Mouse (Mus musculus) olfactory bulb, adult 2 months (tissue): ENCODE measurements at regions not wholly inside any gene's neighbourhood (a gene's known extent, or its start where the extent isn't known, plus 50 kb on each side); places are given as distances from the start of the nearest gene placed in this dataset.

ENCODE experiments used
- H3K27ac ChIP-seq: fragments of 200-500 bp; 2 replicates; pipeline ENCODE4 v1.5.1; 2012; ENCODE audit warnings: low read depth, low read length; ENCODE audit not compliant: insufficient read depth
- H3K4me1 ChIP-seq: fragments of 200-500 bp; 2 replicates; pipeline ENCODE4 v1.6.1; 2012; ENCODE audit warnings: low read length; ENCODE audit not compliant: control insufficient read depth, insufficient read depth
- H3K4me3 ChIP-seq: fragments of 200-500 bp; 2 replicates; pipeline ENCODE4 v1.5.1; 2012; ENCODE audit warnings: mild to moderate bottlenecking, low read depth, low read length, moderate library complexity; ENCODE audit not compliant: insufficient read depth
- CTCF ChIP-seq: fragments of 200-500 bp; IDR thresholded peaks from 2 replicates; pipeline ENCODE4 v1.5.1; 2012; ENCODE audit warnings: low read depth, mild to moderate bottlenecking, low read length, moderate library complexity; ENCODE audit not compliant: insufficient read depth
- POLR2A ChIP-seq: fragments of 200-500 bp; IDR thresholded peaks from 2 replicates; pipeline ENCODE4 v1.6.1; 2012; ENCODE audit warnings: mild to moderate bottlenecking, low read depth, low read length, moderate library complexity; ENCODE audit not compliant: insufficient read depth
- WGBS: fragments of 180-500 bp; shearing (Covaris S2); methylation state at CpG from one replicate; pipeline ENCODE4 v1.1.7; 2018; 5-methylcytosine and 5-hydroxymethylcytosine counted together

DNA sequence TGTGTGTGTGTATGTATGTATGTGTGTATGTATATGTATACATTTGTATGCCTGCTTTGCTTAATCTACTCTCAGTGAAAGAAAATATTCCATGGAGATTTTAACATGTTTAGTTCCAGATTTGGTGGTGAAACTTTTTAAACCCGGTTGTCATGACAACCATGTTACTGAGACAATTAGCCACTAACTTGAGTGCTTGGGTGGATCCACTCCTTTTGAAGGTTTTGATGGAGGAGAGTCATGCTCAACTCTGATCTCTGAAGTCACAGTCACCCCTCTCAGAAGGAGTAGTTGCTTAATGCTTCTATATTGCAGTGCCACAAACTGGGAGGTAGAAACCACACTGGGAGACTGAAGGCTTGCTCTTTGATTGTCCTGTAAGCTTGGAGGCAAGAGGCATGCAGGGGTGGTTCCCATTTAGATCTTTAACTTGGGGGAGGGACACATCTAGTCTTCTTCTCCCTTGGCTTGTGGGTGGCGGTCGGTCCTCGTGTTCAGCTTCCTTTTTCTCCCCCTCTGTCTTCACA is 301.6 kb upstream of the Cdh11 start:
- Histone ChIP-seq H3K27ac (no peak overlapping the region), H3K4me1 (no peaks in the 10 kb centered on the region)

DNA sequence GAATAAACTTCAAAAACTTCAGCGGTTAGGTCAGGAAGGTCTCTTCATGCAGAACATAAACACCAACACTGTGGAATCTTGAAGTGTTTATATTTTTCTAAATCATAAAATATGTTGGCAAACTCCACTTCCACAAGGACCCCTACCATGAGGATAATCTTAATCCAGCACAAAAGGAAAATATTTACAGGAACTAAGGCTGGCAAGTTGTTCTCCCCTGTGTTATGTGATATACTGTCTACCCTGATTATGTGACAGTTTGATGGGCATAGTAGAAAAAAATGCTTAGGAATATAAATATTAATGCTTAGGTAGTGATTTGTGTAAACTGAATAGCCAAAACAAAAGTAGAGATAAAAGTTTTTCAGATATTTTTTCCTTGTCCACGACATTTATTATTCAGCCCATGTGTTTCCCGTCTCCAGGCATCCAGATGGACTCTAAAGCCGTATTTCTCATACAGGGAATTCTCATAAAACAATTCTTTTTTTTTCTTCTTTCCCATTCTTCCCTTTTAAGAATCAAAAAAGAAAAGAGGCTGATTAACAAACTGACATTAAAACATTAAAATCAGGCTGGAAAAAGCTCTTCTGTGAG is 311.2 kb upstream of the Cdh11 start:
- Histone ChIP-seq H3K27ac (no peak overlapping the region), H3K4me1 (no peaks in the 10 kb centered on the region), H3K4me3 (no peak overlapping the region)
- WGBS: 72% methylated on average over 4 of the region's 4 CpGs
- TF ChIP-seq POLR2A: no peak

More for the DNA sequence above, 301.6 kb upstream of the Cdh11 start:
- WGBS: 69% methylated on average over 4 of the region's 4 CpGs
- no peak overlapping the region for H3K4me3 ChIP-seq
- TF ChIP-seq POLR2A (no peak), CTCF (no peak)

DNA sequence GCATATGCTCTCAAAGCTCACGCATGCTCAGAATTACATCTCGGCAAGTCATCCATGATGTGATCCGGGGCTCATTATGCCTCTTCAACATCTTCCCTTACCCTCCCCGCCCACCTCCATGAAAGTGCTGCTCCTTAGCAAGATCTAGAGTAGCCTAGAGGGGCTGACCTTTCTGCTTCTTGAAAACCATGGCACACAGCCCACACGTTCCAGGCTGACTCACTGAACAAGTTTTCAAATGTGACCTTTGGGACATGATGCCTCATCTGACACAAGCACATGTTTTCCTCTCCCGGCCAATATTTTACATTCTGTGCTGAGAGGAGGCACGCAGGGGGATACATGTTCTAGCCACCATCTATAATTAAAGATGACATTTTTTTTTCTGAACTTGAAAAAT is 340.1 kb upstream of the Cdh11 start:
- Histone ChIP-seq H3K27ac (no peak overlapping the region), H3K4me1 (no peaks in the 10 kb centered on the region), H3K4me3 (no peak overlapping the region)
- TF ChIP-seq CTCF (no peak), POLR2A (no peak)
- WGBS: 71% methylated on average over 7 of the region's 7 CpGs

DNA sequence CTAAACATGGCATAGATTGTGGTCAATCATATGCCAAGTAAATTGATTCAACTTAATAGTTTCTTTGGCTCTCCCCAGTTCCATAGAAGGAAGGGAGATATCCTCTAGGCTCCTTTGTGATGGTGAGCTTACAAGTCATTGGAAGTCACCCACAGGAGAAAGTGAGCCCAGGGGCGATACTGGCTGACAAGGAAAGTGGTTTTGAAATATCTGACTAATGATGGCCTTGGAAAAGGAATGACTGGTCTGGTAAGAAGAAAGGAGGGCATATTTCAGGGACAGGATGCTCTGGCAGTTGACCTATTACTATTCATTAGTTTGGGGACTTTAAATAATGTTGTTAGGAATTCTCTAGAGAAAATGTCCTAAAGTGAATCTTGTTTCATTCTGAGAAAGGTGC is 352.7 kb upstream of the Cdh11 start:
- Histone ChIP-seq H3K27ac (no peak overlapping the region), H3K4me3 (no peak overlapping the region), H3K4me1 (no peaks in the 10 kb centered on the region)
- TF ChIP-seq CTCF: no peak
- TF ChIP-seq POLR2A: no peak
- 89% methylated on average over 1 of the region's 1 CpGs for WGBS

DNA sequence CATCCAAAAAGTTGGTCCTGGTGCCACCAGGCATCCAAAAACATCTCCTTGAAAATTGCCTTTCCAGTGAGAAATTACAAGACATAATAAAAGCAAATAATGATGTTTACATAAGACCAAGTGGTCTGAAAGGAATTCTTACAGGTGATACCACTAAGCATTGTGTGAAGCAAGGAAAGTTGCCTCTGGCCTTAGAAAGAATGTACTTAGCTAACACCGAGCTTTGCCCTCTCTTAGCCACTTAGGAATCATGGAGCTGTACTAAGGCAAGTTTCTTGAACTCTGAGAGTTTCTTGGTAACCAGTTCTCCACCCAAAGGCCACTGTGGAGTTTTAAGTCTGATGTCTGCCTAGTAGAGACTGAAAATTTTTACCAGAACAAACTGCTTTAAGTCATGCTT is 359.4 kb upstream of the Cdh11 start:
- TF ChIP-seq POLR2A: no peak
- TF ChIP-seq CTCF: no peak
- Histone ChIP-seq H3K4me1 (no peaks in the 10 kb centered on the region), H3K27ac (no peak overlapping the region), H3K4me3 (no peak overlapping the region)
- 98% methylated on average over 1 of the region's 1 CpGs for WGBS

DNA sequence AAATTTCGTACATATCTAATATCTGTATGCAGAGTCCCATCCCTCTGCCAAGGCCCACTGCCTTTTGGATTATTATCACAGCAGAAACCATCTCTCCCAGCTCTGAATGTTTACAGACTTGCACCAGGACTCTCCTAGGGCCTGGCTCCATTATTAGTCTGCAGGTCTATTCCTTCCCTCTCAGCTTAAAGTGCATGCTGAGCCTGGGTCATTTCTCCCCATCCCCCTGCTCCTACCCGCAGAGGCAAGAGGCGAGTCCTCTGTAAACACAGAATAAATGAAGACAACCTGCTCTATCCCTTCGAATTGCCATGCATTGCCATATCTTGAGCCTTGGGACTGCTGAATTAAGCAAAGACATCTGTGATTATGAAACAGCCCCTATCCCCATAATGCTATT is 362.6 kb upstream of the Cdh11 start:
- WGBS: 76% methylated on average over 4 of the region's 4 CpGs
- Histone ChIP-seq H3K27ac (no peak overlapping the region), H3K4me1 (no peaks in the 10 kb centered on the region), H3K4me3 (no peak overlapping the region)
- no peak for TF ChIP-seq POLR2A
- TF ChIP-seq CTCF: no peak

DNA sequence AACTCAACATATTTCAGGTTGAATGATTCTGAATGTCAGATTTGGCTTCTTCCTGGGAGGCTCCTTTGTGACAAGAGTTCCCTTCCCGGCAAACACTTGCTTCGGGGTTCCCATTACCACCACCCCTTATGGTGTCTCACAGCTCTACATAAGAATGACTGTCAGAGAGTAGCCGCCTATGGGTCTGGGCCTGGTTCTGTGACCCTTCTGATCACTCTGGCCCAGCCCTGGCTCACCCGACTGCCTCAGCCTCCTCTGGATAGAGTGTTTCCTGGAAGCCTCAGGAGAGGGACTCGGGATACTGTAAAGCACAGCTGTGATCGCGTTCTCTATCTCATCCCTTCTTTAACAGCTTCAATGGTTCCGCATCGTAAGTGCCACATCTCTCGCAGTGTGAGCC is 363.0 kb upstream of the Cdh11 start:
- no peak overlapping the region for H3K4me3 ChIP-seq
- TF ChIP-seq CTCF: no peak
- TF ChIP-seq POLR2A: no peak
- WGBS: 72% methylated on average over 10 of the region's 10 CpGs
- no peaks in the 10 kb centered on the region for H3K4me1 ChIP-seq
- H3K27ac ChIP-seq: no peak overlapping the region

DNA sequence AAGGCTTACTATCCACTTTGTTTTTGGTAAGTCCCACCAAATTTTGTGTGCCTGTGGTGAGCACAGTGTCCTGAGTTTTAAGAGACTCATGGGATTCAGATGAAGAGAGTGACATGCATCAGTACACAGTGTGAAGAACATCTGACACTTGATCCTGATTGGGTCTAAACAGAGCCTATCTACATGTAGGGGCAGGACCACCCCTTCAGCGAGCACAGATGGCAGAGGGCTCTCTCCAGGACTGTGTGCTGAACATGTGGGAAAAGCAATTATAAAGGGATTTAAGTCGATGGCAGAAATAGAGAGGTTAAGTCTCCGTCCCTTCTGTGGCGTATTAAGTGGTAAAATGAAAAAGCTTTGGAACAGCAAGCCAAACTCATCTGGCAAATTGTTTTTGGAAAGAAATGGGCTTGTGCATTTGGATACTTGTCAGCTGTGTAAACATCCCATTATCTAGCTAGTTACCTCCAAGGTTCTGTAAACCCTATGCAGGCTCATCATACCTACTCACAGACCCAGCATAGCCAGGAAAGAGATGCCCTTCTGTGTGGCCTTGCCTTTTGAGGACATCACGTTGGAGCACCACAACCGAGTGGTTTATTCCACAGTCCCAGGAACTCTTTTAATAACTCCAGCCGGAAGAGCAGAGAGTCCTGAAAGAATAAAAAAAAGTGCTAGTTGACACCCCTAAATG is 381.3 kb upstream of the Cdh11 start:
- WGBS: 40% methylated on average over 7 of the region's 7 CpGs

DNA sequence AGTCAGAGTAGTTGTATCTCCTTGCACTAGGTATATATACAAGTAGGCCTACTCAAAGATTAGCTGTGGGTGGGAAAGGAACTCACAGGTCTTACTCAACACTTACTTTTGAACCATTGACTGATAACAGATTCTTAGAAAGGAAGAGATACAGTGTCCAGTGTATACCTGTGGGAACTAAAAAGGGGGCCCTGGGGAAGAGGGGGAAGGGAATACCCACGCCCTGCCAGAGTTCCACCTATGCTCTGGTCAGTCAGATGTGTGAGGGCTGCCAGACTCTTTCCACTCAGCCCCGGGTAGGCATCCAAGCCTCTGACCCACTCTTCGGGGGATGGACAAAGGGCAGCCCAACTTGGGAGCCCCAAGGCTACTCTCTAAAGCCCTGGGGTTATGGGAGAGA is 387.9 kb upstream of the Cdh11 start:
- 83% methylated on average over 3 of the region's 3 CpGs for WGBS
- Histone ChIP-seq H3K4me1 (no peaks in the 10 kb centered on the region), H3K27ac (no peak overlapping the region), H3K4me3 (no peak overlapping the region)
- TF ChIP-seq POLR2A (no peak), CTCF (no peak)

More for the DNA sequence above, 381.3 kb upstream of the Cdh11 start:
- Histone ChIP-seq H3K4me3 (no peak overlapping the region), H3K27ac (no peak overlapping the region), H3K4me1 (no peaks in the 10 kb centered on the region)
- TF ChIP-seq CTCF (no peak), POLR2A (no peak)
